Mouse (Mus musculus) cortical plate, adult 2 months (tissue): ENCODE data around the gene Ptprt.

ENCODE experiments used
- CTCF ChIP-seq: fragments of 200-500 bp; IDR thresholded peaks from 2 replicates; pipeline ENCODE4 v1.5.1; 2011; ENCODE audit warnings: mild to moderate bottlenecking, control low read depth, low read length; ENCODE audit not compliant: insufficient read depth; ENCODE audit errors: extremely low read depth
- POLR2A ChIP-seq: fragments of 200-500 bp; IDR thresholded peaks from 2 replicates; pipeline ENCODE4 v1.6.1; 2011; ENCODE audit warnings: mild to moderate bottlenecking, low read length, control low read depth; ENCODE audit not compliant: insufficient read depth; ENCODE audit errors: extremely low read depth

GRCm38 (mm10) chr2:161907214-161907613 lies 753.7 kb downstream of the Ptprt start:
- TF ChIP-seq POLR2A: no peak
- no peak for TF ChIP-seq CTCF
